Mouse (Mus musculus) liver, embryonic 11.5 days (tissue): Measurements from ENCODE around the gene Anapc16. TPM values are rescaled to one million over a fixed set of nuclear protein-coding genes. Genes with fewer than 3 reads are reported as not detected.

ENCODE experiments used
- polyA plus RNA-seq: library from polyadenylated mRNA; unstranded; fragments of >200 nt; fragmentation: Nextera tagmentation; extraction: Ambion mirVana; gene quantifications from 2 replicates; pipeline ENCODE4 v1.2.1, GENCODE M21; 2014

Gene Anapc16
- polyA plus RNA-seq, 1 experiment from 2014 or later = 77.4 TPM

Other genes with a start within 250 kb of the Anapc16 start
- gene Dnajb12, start 123.6 kb downstream of the Anapc16 start, polyA plus RNA-seq = 27.4 and 30.2 TPM in 2 replicates
- 2.7 and 4.3 TPM in 2 replicates for gene Ddit4, start 51.3 kb downstream of the Anapc16 start, polyA plus RNA-seq
- gene Ascc1, start 330 bp downstream of the Anapc16 start, polyA plus RNA-seq = 37.2 and 37.4 TPM in 2 replicates
- gene Spock2, start 103.1 kb upstream of the Anapc16 start, polyA plus RNA-seq = 0.44 and 0.52 TPM in 2 replicates
- gene Chst3, start 216.1 kb upstream of the Anapc16 start, polyA plus RNA-seq = 0.48 and 0.60 TPM in 2 replicates